Mouse (Mus musculus): ENCODE data around the gene Dnajc5g. TPM values are rescaled to one million over a fixed set of nuclear protein-coding genes. Genes with fewer than 3 reads are reported as not detected.
A peak's percentile ranks its signal among the peaks of the same experiment; 100 is the strongest.

Gene Dnajc5g
- total RNA-seq, 2 experiments from 2014 or later: not detected

- Histone ChIP-seq H3K4me3 (peak within 1 kb of the TSS; percentile 88), H3K27ac (peak within 1 kb of the TSS; percentile 86)
- DNase-seq (ENCODE audit: extremely low spot score in 1 of 2, low spot score in 2 of 2): peak; percentile 80 to 82
- TF ChIP-seq CTCF (IDR thresholded peaks at IDR 0.05): no peak
- intact Hi-C loops (cut with DNase I): loop anchor here (1.0 kb wide), 1 partner anchor 25 kb away; the partner anchor contains the start of gene Gm29609
Measured at GRCm38 (mm10) chr5:31154152-31154553, 48.1 kb downstream of the Dnajc5g start, which contains the start of gene Mpv17. Mpv17 (minus strand) TSS chr5:31154251.

Other genes starting within 250 kb of the Dnajc5g start
- gene Tmem214, start 238.3 kb upstream of the Dnajc5g start, total RNA-seq (2021): 10 to 100 TPM; 64.2 to 71.0 TPM
- 10 to 100 TPM; 17.2 to 17.8 TPM for gene Agbl5, start 217.6 kb upstream of the Dnajc5g start, total RNA-seq (2021)
- gene Ost4, start 198.5 kb upstream of the Dnajc5g start, total RNA-seq (2021): 100 to 1,000 TPM in 1 of 2 experiments, 10 to 100 TPM in 1; 91.9 to 106 TPM
- 1 to 10 TPM; 3.0 to 3.3 TPM for gene Emilin1, start 192.9 kb upstream of the Dnajc5g start, total RNA-seq (2021)
- 10 to 100 TPM; 15.3 to 19.3 TPM for gene Khk, start 184.9 kb upstream of the Dnajc5g start, total RNA-seq (2021)
- 10 to 100 TPM; 24.2 to 26.0 TPM for gene Cgref1, start 160.7 kb upstream of the Dnajc5g start, total RNA-seq (2021)
- 100 to 1,000 TPM; 129 to 134 TPM for gene Preb, start 145.9 kb upstream of the Dnajc5g start, total RNA-seq (2021)
- gene Tcf23, start 137.6 kb upstream of the Dnajc5g start, total RNA-seq (2021): under 1 TPM; 0.12 to 0.23 TPM
- 10 to 100 TPM; 67.1 to 68.9 TPM for gene Atraid, start 58.0 kb upstream of the Dnajc5g start, total RNA-seq (2021)
- gene Slc5a6, start 57.4 kb upstream of the Dnajc5g start, total RNA-seq (2021): 10 to 100 TPM; 16.7 to 19.3 TPM
- 10 to 100 TPM; 23.4 to 27.6 TPM for gene Cad, start 51.5 kb upstream of the Dnajc5g start, total RNA-seq (2021)
- gene Slc30a3, start 2.0 kb downstream of the Dnajc5g start, total RNA-seq (2021): 100 to 1,000 TPM; 162 to 184 TPM
- 1 to 10 TPM; 2.0 to 2.2 TPM for gene Trim54, start 10.4 kb downstream of the Dnajc5g start, total RNA-seq (2021)
- 1 to 10 TPM; 1.3 to 1.8 TPM for gene Ucn, start 32.5 kb downstream of the Dnajc5g start, total RNA-seq (2021)
- gene Mpv17, start 48.0 kb downstream of the Dnajc5g start, total RNA-seq (2021): 10 to 100 TPM; 47.8 to 49.2 TPM
- 1 to 10 TPM; 3.0 to 3.2 TPM for gene Gm29609, start 73.6 kb downstream of the Dnajc5g start, total RNA-seq (2021)
- gene Gtf3c2, start 73.9 kb downstream of the Dnajc5g start, total RNA-seq (2021): 10 to 100 TPM; 56.8 to 61.1 TPM
- gene Snx17, start 86.9 kb downstream of the Dnajc5g start, total RNA-seq (2021): 10 to 100 TPM; 75.1 to 76.6 TPM
- gene Eif2b4, start 87.1 kb downstream of the Dnajc5g start, total RNA-seq (2021): 10 to 100 TPM; 39.7 to 43.7 TPM
- 10 to 100 TPM; 28.0 to 31.4 TPM for gene Zfp513, start 96.0 kb downstream of the Dnajc5g start, total RNA-seq (2021)
- gene Ppm1g, start 114.4 kb downstream of the Dnajc5g start, total RNA-seq (2021): 10 to 100 TPM; 72.6 to 78.5 TPM
- 10 to 100 TPM; 82.3 to 86.0 TPM for gene Nrbp1, start 134.6 kb downstream of the Dnajc5g start, total RNA-seq (2021)
- gene Gm9970, start 134.9 kb downstream of the Dnajc5g start, total RNA-seq (2021): not detected
- 1 to 10 TPM; 3.2 to 3.6 TPM for gene Krtcap3, start 145.4 kb downstream of the Dnajc5g start, total RNA-seq (2021)
- 100 to 1,000 TPM; 106 to 107 TPM for gene Ift172, start 184.8 kb downstream of the Dnajc5g start, total RNA-seq (2021)
- gene Fndc4, start 189.8 kb downstream of the Dnajc5g start, total RNA-seq (2021): 100 to 1,000 TPM; 147 to 157 TPM
- not detected for gene Gckr, start 191.2 kb downstream of the Dnajc5g start, total RNA-seq (2021)